Mouse (Mus musculus) lung, postnatal 0 days (tissue): ENCODE data around the gene Gm45837. TPM values are rescaled to one million over a fixed set of nuclear protein-coding genes. Genes with fewer than 3 reads are reported as not detected.
A peak's percentile ranks its signal among the peaks of the same experiment; 100 is the strongest.

Experiments used
- ATAC-seq: fragments of 200-750 bp; cut with Nextera tagmentation; 2 replicates; pipeline ENCODE4 v1.8.0; 2017; ENCODE audit warnings: moderate library complexity
- DNase-seq: peaks from one replicate; pipeline ENCODE4 v3.0.0-alpha.2; 2016; ENCODE audit warnings: low spot score
- H3K27ac ChIP-seq: fragments of 300-500 bp; sonication (generic); 2 replicates; pipeline ENCODE4 v1.5.1; 2014; ENCODE audit warnings: antibody characterized with exemption, mild to moderate bottlenecking, low read length, mixed read lengths
- H3K27me3 ChIP-seq: fragments of 300-500 bp; sonication (generic); replicated peaks from 2 replicates; pipeline ENCODE4 v1.6.1; 2014; ENCODE audit warnings: low read length, mixed read lengths; ENCODE audit not compliant: insufficient read depth
- H3K36me3 ChIP-seq: fragments of 300-500 bp; sonication (generic); 2 replicates; pipeline ENCODE4 v1.6.1; 2014; ENCODE audit warnings: low read length, mixed read lengths; ENCODE audit not compliant: insufficient read depth
- H3K4me1 ChIP-seq: fragments of 300-500 bp; sonication (generic); 2 replicates; pipeline ENCODE4 v1.6.1; 2014; ENCODE audit warnings: antibody characterized with exemption, low read depth, low read length, mixed read lengths; ENCODE audit not compliant: insufficient read depth
- H3K4me2 ChIP-seq: fragments of 300-500 bp; sonication (generic); replicated peaks from 2 replicates; pipeline ENCODE4 v1.6.1; 2014; ENCODE audit warnings: low read depth, mild to moderate bottlenecking, low read length, moderate library complexity, mixed read lengths
- H3K4me3 ChIP-seq: fragments of 300-500 bp; sonication (generic); 2 replicates; pipeline ENCODE4 v1.5.1; 2014; ENCODE audit warnings: low read depth, low read length
- H3K9ac ChIP-seq: fragments of 300-500 bp; sonication (generic); replicated peaks from 2 replicates; pipeline ENCODE4 v1.6.1; 2014; ENCODE audit warnings: low read depth, mild to moderate bottlenecking
- H3K9me3 ChIP-seq: fragments of 300-500 bp; sonication (generic); 2 replicates; pipeline ENCODE4 v1.6.1; 2016; ENCODE audit warnings: low read length, mixed read lengths
- CTCF ChIP-seq: IDR thresholded peaks from 2 replicates; pipeline ENCODE4 v1.5.1; 2016; ENCODE audit warnings: antibody characterized with exemption, mild to moderate bottlenecking
- EP300 ChIP-seq: IDR thresholded peaks from 2 replicates; pipeline ENCODE4 v1.6.1; 2016; ENCODE audit warnings: antibody characterized with exemption, mild to moderate bottlenecking, control low read depth
- WGBS: fragments of 180-500 bp; shearing (Covaris S2); extraction: QIAGEN DNeasy Blood & Tissue Kit; methylation state at CpG from one replicate; pipeline ENCODE4 v1.1.7; 2014; 5-methylcytosine and 5-hydroxymethylcytosine counted together
- polyA plus RNA-seq: library from polyadenylated mRNA; unstranded; fragments of >200 nt; fragmentation: Nextera tagmentation; extraction: Ambion mirVana; gene quantifications from 2 replicates; pipeline ENCODE4 v1.2.1, GENCODE M21; 2015

Gene Gm45837
- polyA plus RNA-seq, 1 experiment from 2014 or later, result 4.2 TPM

DNA sequence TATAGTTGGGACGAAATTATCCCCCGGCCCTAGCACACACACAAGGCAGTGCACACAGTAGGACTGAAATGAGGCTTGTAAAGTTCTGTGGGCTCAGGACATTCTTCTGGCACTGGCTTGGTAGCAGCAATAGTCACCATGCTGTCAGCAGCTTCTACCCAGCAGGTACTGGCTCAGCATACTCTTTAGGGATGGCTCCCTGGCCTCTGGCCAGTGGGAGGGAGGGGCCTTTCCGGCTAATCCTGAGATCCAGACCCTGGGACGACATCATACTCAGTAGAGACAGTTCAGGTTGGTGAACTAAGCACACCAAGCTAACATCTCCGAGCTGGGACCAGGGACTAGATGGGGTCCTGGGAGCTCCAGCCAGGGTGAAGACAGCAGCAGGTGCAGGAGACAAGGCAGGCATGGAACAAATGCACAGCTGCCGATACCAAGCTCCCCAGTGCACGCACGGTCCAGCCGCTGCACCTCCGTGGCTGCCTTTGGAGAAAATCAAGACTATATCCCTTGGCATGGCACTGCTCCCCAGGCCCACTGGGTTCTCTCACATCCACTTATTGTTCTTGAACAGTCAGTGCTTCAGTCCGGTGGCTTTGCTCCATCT lies 53.1 kb downstream of the Gm45837 start:
- ATAC-seq (no peak), DNase-seq (no peak)
- H3K27ac ChIP-seq, result no peak overlapping the region
- no peaks in the 10 kb centered on the region for H3K27me3 ChIP-seq
- no peaks in the 10 kb centered on the region for H3K9me3 ChIP-seq
- no peak overlapping the region for H3K9ac ChIP-seq
- no peaks in the 10 kb centered on the region for H3K36me3 ChIP-seq
- H3K4me3 ChIP-seq, result no peak overlapping the region
- WGBS, result 70% methylated on average over 11 of the region's 11 CpGs
- H3K4me1 ChIP-seq, result peaks cover 14% of the 10 kb centered on the region
- H3K4me2 ChIP-seq, result no peak overlapping the region
- TF ChIP-seq EP300 (no peak), CTCF (no peak)

DNA sequence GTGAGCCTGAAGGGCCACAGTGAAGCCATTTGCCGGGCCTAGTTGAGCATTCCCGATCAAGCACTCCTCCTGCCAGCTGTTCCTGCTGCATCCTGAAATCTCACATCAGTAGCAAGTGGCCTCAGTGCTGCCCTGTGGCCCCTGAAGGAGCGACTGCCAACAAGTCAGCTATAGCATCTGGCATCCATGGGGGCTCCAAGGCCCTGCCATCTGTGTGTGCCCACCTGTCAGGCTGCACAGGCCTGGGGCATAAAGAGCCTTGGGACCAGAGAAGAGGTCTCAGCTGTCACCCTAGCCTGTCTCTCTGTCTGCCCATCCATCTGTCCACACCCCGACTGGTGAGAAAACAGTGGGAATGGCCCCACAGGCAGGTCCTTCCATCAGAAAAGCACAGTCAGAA lies 54.2 kb downstream of the Gm45837 start:
- Histone ChIP-seq H3K4me2 (no peak overlapping the region), H3K9me3 (no peaks in the 10 kb centered on the region), H3K36me3 (no peaks in the 10 kb centered on the region), H3K4me1 (peaks cover 14% of the 10 kb centered on the region), H3K4me3 (no peak overlapping the region), H3K27me3 (no peaks in the 10 kb centered on the region), H3K27ac (peak overlapping the region; percentile 40; the same call in 1 of the 2 replicates), H3K9ac (no peak overlapping the region)
- TF ChIP-seq EP300, result no peak
- TF ChIP-seq CTCF, result no peak
- 29% methylated on average over 4 of the region's 4 CpGs for WGBS
- no peak for DNase-seq
- ATAC-seq, result peak; percentile 18

DNA sequence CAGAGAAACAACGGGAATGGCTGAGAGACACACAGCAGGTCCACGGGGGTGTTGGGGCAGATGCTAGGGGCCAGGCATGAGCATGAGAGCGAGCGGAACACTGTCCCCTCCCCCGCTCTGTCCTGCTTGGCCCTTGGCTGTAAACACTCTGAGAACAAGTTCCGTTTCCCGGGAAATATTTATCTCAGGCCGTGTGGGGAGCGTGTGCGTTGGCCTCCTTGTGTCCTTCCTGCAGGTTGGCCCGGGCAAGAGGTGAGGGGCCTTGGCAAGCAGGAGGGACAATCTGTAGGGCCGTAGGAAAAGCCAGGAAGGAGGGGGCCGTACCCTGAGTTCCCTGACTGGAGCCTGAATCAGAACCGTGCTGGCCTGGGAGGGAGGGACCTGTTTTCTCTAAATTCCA lies 54.7 kb downstream of the Gm45837 start:
- ATAC-seq, result peak; percentile 70
- TF ChIP-seq CTCF (no peak), EP300 (peak; percentile 89)
- Histone ChIP-seq H3K36me3 (no peaks in the 10 kb centered on the region), H3K4me1 (peaks cover 14% of the 10 kb centered on the region), H3K27me3 (no peaks in the 10 kb centered on the region), H3K27ac (peak overlapping the region; percentile 69), H3K4me3 (no peak overlapping the region), H3K4me2 (no peak overlapping the region), H3K9ac (no peak overlapping the region), H3K9me3 (no peaks in the 10 kb centered on the region)
- DNase-seq, result peak; percentile 76
- WGBS, result 6% methylated on average over 14 of the region's 14 CpGs

GRCm38 (mm10) chr7:101465850-101466580 lies 55.3 kb downstream of the Gm45837 start:
- H3K36me3 ChIP-seq, result no peaks in the 10 kb centered on the region
- no peak overlapping the region for H3K9ac ChIP-seq
- H3K4me3 ChIP-seq, result no peak overlapping the region
- H3K4me2 ChIP-seq, result no peak overlapping the region
- peak; percentile 72 for ATAC-seq
- no peaks in the 10 kb centered on the region for H3K27me3 ChIP-seq
- DNase-seq, result peak; percentile 64
- peak overlapping the region; percentile 69 for H3K27ac ChIP-seq
- no peaks in the 10 kb centered on the region for H3K9me3 ChIP-seq
- peaks cover 14% of the 10 kb centered on the region for H3K4me1 ChIP-seq
- TF ChIP-seq EP300 (peak; percentile 57; the same call in 1 of the 2 replicates), CTCF (no peak)
- WGBS, result 55% methylated on average over 8 of the region's 8 CpGs

- TF ChIP-seq CTCF (peak; percentile 36), EP300 (no peak)
- H3K27ac ChIP-seq, result no peak overlapping the region
- H3K9me3 ChIP-seq, result no peaks in the 10 kb centered on the region
- peak; percentile 79 for ATAC-seq
- no peak overlapping the region for H3K4me3 ChIP-seq
- H3K9ac ChIP-seq, result no peak overlapping the region
- no peak overlapping the region for H3K4me2 ChIP-seq
- peak; percentile 89 for DNase-seq
- H3K36me3 ChIP-seq, result no peaks in the 10 kb centered on the region
- no peaks in the 10 kb centered on the region for H3K27me3 ChIP-seq
- H3K4me1 ChIP-seq, result peaks cover 14% of the 10 kb centered on the region
- 55% methylated on average over 6 of the region's 6 CpGs for WGBS
These were observed 55.9 kb downstream of the Gm45837 start for GRCm38 (mm10) chr7:101466581-101467081.

DNA sequence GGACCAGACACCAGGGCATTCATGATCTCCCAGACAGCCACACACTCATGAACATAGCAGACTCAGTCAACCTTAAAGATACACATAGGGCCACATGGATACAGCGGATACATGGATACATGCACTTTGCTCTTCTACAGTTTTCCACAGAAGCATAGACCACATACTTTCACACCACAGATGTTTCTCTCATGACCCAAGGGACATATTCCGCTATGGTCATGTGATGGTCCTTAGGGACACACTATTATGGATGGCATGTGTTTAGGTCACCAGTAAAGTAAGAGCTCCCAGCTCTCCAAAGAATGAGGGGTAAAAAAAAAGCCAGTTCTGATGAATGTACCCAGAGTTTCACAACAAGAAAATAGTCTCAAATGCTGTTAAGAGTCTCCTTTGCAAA lies 60.7 kb downstream of the Gm45837 start:
- no peak for TF ChIP-seq EP300
- TF ChIP-seq CTCF, result no peak
- DNase-seq (no peak), ATAC-seq (no peak)
- no peaks in the 10 kb centered on the region for H3K9me3 ChIP-seq
- H3K9ac ChIP-seq, result no peak overlapping the region
- H3K4me3 ChIP-seq, result no peak overlapping the region
- H3K27ac ChIP-seq, result no peak overlapping the region
- H3K4me1 ChIP-seq, result peaks cover 4% of the 10 kb centered on the region
- H3K36me3 ChIP-seq, result no peaks in the 10 kb centered on the region
- no peak overlapping the region for H3K4me2 ChIP-seq
- H3K27me3 ChIP-seq, result no peaks in the 10 kb centered on the region
- 84% methylated on average over 2 of the region's 2 CpGs for WGBS
